Mouse (Mus musculus) frontal cortex, postnatal 25 days (tissue): ENCODE results near the gene Grin3b.
A peak's percentile ranks its signal among the peaks of the same experiment; 100 is the strongest.

ENCODE experiments used
- DNase-seq, 2 experiments: peaks; one replicate each; pipeline ENCODE4 v3.0.0; 2022; ENCODE audit warnings: low spot score in 2 of 2

The Grin3b gene

DNA sequence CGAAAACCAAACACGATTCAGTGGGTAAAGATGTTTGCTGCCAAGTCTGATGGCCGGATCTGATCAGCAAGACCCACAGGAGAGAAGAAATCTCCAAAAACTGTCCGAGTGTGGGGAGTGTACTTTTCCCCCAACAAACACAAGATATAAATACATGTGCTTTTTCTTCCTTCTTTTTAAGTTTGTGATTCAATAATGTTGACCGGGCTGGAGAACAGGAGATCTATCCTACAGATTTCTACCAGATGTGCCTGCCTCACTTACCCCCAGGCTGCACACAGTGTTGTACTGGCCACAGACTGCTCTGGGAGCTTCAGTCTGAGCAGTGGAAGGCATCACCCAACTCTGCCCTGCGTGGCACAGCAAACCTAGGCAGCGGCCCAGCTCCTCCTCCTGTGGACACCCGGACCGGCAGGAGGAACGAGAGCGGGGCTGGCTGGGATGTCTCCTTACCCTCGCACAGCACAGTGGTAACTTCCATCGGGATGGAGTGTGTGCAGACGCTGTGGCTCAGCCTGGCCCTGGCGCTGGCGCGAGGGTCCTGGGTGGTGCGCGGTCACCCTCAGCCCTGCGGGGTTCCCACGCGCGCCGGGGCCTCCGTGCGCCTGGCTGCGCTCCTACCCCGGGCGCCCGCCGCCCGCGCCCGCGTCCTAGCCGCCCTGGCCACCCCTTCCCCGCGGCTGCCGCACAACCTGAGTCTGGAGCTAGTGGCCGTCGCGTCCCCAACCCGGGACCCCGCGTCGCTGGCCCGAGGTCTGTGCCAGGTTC, at the start of gene Grin3b:
Grin3b (plus strand) TSS at position 301 of the 768 bp plus-strand sequence.
- DNase-seq, result no peak

DNA sequence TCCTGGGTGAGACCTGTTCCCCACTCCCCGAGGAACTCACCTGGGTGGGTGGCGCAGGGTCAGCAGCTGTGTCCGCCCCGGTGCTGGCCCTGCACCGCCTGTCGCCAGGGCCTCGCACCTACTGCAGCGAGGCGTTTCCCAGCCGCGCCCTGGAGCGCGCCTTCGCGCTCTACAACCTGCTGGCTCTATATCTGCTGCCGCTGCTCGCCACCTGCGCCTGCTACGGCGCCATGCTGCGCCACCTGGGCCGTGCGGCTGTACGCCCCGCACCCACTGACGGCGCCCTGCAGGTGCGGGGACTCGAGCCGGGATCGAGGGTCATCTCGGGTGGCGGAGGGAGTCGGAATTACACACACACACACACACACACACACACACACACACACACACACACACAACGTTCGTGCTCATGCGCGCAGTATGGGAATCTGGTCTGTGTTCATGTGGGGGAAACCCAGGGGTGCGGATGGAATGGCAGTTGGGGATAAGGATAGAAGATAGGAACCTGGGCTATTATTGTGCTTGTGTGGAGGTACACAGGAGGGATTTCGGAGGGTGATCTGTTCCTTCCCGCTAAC, 49.5 kb upstream of the Grin3b start, which contains the start of gene R3hdm4:
R3hdm4 (minus strand) TSS at position 251 of the 578 bp plus-strand sequence.
- no peak for DNase-seq

DNA sequence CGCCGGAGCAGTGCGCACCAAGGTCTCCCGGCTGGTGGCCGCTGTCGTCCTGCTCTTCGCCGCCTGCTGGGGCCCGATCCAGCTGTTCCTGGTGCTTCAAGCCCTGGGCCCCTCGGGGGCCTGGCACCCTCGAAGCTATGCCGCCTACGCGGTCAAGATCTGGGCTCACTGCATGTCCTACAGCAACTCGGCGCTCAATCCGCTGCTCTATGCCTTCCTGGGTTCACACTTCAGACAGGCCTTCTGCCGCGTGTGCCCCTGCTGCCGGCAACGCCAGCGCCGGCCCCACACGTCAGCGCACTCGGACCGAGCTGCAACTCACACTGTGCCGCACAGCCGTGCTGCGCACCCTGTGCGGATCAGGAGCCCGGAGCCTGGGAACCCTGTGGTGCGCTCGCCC, 48.9 kb upstream of the Grin3b start:
- no peak for DNase-seq

DNA sequence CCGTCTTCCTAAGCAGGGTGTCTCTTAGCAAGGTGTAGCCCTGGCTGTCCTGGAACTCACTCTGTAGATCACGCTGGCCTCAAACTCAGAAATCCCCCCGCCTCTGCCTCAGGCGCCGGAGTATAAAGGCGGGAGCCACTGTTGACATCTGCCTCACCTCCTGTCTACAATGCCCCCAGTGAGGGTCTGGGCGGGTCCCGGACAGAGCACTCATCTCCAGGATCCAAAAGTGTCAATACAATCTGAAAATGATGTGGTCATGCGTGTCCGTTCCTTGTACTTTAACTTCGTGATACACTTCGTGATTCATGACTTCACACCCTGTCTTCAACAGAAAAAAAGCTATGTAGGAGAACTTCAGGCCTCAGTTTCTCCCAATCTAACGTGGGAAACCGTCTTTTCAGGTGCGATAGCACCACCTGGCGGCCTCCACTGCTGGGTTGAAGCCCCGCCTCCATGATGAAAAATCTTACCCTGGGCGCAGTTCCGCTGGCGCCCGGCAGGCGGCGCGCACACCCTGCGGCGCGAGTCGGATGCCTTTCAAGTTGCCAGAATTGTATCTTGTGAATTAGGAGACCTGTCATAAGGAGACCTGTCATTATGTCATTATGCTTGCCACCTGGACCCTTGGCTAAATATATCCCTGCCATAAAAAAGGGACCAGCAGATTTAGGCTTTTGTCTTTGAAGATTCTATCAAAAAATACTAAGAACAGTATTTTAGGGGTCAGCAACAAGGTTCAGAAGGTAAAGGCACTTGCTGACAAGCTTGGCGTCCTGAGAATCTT, 45.3 kb upstream of the Grin3b start:
- DNase-seq, result peak; percentile 95 to 98

DNA sequence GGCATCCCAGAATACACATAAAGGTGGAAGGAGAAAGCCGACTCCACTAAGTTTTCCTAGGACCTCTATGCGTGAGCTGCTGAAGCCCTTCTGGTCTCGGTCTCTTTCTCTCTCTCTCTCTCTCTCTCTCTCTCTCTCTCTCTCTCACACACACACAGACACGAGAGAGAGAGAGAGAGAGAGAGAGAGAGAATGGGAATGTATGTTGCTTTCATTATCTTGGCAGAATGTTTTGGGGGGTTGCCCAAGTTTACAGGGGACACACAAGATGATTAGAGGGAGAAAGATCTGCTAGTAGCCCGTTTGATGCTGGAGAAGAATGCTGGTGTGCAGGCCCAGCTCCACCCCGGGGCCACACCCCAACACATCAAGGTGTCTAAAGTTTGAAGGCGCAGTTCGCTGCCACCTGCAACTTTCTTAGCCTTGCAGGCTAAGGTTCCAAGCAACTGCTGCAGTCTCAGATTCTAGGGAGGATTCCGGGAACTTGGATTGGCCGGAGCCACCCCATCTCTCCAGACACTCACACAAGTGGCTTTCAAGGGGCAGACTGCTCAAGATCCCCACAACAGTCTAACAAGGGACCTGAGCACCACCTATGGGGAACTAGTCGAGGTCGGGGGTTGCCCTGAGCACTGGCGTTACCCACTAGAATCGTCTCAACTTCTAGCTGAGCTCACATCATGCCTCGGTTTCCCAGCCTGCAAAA, 44.6 kb upstream of the Grin3b start:
- DNase-seq, result no peak

DNA sequence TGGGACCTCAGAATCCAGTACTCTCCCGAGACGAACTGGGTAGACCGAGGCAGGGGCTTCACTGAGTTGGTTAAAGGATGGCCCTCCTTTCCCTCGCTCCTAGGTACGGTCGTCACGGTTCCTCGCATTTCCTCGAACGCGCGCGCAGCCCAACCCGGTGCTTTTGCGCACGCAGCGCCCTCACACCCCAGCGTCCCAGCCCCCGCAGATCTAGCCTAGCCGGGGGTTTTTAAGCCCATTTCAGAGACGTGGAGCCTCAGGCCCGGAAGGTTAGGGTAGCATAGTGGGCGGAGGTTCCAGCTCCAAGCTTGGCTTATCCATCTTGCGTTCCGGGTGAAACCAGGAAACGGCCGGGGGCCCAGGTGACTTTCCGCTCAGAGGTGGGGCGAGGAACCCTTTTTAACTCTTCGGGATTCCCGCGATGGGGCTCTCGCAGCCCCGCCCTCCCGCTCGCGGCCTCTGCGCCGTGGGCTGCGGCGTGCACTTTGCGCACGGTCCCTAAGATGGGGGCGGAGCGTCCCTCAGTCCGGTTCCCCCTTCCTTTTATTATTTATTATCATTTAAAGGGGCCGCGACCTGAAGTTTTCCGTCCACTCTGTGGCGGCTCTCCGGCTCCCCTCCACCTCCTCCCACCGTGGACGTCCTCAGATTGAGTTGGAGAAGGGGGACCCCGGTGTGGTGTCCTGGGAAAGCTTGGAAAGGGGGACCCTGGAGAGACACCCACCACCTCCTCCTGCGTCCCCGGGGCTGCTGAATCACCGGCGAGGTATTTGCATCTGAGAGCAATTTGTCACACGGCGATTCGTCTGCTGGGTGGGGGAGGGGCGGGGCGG, 43.8 kb upstream of the Grin3b start, which contains the start of gene Arid3a:
Arid3a (plus strand) TSS at position 553 of the 833 bp plus-strand sequence.
- peak; percentile 64 to 71 for DNase-seq

DNA sequence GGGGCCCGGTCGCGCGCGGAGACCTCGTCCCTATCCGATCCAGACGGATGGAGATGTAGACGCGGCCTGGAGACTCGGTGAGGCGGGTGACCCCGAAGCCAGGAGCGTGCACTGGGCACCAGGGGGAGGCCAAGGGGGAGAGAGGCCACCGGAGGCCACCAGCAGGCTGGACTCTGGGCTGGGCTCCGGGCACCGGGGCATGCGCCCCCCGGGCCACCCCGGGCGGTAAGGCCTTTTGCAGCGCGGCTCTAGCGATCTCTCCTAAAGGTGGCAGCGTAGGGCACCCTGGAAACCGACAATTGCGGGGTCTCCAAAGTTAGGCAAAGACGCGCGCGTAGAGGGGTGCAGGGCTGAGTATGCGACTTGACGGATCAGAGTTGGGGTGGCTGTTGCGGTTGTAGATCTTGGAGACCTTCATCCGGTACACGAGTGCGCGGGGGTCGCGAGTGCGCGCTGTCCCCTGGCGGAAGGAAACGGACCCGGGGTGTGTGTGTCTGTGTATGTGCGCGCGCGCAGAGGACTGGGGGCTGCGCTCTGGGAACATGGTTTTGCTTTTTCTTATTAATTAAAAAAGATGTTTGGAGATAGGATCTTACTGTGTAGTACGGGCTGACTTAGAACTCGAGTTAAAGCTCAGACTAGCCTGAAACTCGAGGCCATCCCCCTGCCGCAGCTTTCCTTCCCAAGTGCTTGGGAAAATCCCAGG, 43.0 kb upstream of the Grin3b start:
- no peak for DNase-seq

DNA sequence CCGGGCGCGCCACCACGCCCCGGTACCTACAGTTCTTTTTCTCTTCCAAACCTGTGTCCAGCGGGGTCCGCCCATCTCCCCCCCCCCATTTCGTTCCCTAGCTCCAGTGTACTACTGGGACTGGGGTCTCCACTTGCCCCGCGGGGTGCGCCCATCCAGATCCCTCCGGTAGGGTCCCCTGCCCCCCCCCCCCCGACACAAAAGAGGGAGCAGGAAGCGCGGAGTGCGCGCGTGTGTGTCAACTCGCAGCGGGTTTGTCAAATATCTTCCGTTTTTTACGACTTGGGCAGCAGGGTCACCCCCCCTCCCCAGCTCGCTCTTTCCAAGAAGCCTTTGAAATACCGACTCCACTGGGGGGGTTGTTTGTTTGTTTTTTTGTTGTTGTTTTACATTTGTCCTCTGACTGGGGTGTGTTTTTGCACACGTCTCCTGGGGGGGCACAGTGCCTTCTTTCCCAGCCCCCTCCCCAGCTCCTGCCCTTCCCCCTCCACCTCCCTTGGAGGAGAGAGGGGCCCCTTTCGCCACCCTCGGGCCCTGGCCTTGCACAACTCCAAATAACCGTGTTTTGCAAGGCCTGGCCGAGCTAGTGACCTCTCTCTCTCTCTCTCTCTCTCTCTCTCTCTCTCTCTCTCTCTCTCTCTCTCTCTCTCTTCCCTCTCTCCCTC, 42.4 kb upstream of the Grin3b start:
- no peak for DNase-seq

DNA sequence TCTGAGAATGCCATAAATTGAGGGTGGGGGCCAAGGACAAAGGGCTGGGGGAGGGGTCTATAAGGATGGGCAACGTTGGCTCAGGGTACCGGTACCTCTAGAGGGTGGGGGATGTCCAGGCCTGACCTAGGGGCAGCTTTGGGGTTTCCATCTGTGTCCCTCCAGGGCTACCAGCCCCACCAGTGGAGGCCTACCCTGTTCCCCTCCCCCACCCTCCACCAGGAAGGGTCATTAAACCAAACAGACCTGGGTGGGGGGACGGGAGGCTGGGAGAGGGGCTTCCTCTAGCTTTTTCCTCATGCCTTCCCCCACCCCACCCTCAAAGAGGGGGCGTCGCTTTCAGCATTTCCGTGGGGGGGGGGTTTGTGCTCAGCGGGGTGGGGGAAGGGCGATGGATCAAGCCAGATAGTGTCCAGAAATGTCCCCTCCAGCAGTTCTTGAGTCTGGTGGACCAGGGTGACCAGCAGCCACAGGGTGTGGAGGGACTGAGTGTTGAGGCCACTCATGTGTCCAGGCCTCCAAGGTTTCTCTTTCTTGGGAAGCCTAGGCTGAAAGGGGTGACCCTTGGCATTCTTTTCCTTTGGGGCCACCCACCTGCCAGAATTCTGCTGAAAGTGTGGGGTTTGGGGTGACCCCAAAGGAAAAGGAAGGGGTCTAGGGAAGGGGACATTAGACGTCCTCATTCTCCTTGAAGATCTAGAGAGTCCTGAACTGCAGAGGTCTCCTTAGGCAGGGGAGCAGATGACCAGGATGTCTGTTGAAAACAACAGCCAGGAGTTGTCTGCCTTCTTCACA, 41.4 kb upstream of the Grin3b start:
- DNase-seq, result no peak

DNA sequence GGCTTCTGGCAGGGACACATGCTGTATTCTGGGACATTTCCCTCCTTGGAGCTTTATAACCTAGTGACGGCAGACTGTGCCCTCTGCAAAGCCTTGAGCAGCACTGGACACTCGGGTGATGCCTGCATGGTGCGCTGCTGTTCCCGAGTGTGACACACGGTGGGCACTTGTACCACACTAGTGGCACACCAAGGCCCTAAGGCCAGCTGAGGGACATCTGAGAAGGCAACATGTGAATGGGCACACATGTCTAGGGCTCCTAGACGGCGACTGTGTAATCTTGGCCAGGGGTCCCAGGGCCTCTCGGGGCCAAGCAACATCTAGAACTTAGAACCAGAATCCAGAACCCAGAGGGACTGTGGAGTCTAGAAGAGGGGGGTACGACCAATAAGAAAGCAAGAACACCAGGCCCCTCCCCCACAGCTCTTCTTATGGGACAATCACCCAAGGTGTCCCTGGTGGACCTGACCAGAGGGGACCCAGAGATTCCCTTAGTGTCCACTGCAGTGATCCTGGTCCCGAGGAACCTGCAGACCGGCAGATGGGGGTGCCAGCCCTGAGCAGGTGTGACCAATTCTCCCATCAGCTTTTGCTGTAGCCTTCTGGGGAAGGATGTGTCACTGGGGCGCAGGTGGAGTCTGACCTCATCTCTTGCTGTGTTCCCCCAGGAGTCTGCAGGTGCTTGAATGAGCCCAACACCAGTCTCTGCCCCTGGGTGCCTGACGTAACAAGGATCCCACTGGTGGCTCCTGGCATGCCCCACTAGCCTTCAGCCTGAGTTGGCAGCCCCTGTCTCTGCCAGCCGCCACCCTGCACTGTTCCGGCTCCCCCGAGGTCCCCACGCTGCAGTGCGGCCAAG, 40.3 kb upstream of the Grin3b start:
- DNase-seq, result no peak

DNA sequence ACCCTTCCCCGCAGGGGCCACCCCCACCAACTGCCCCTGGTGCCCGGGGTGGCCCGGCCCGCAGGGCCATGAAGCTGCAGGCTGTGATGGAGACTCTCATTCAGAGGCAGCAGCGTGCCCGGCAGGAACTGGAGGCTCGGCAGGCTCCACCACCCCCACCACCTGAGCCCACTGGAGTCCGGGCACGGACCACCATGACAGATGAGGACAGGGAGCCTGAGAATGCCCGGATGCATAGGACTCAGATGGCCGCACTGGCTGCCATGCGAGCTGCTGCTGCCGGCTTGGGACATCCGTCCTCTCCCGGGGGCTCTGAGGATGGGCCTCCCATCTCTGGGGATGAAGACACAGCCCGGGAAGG, 39.7 kb upstream of the Grin3b start:
- no peak for DNase-seq

DNA sequence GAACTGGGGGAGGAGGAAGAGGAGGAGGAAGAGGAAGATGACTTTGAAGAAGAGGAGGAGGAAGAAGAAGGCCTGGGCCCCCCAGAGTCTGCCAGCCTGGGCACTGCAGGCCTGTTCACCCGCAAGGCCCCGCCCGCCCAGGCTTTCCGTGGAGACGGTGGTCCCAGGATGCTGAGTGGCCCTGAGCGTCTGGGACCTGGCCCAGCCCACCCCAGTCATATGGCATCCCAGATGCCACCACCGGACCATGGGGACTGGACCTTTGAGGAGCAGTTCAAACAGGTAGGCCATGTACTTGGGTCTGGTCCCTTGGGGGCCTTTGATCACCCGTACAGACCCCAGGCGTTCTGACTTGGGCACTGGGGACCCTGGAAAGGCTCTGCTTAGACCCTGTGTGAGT, 38.7 kb upstream of the Grin3b start:
- no peak for DNase-seq

DNA sequence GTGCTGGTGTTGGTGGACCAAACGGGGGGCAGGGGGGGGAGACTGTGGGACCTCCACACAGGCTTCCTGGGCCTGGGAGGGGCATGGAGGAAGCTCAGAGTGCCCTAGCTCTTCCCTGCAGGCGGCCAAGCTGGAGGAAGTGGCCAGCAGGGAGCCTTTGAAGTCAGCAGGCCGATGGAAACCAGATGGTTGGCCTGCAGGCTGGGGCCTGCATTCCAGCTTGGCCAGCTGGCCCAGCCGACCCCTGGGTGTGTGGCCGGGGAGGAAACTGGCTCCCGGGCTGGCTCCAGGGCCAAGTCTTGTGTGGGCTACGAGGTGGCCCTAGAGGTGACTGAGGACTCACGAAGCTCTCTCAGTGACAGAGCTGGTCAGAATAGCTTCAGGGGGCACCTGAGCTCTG, 37.8 kb upstream of the Grin3b start:
- no peak for DNase-seq

DNA sequence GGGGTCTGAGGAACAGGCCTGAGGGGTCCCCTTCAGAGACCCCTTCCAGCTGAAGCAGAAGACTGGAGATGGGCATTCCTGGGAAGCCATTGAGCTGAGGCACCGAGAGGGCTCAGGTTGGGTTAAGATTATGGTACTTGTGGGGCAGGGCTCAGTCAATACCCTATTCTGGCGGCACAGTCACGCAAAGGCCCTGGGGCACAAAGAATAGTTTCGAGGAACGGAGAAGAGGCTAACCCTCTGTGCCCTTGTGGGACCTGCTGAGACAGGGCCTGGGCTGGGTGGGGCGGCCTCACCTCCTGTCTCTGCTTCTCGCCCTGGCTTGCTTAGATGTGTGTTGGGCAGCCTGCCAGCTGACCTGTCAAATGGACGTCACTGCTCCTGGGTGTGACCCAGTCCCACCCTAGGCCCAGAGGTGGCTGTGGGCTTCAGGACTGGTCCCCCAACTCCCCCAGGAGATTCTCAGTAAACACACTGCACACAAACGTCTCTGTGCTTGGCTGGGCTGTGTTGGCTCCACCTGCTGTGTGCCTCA, 37.3 kb upstream of the Grin3b start:
- DNase-seq, result no peak

DNA sequence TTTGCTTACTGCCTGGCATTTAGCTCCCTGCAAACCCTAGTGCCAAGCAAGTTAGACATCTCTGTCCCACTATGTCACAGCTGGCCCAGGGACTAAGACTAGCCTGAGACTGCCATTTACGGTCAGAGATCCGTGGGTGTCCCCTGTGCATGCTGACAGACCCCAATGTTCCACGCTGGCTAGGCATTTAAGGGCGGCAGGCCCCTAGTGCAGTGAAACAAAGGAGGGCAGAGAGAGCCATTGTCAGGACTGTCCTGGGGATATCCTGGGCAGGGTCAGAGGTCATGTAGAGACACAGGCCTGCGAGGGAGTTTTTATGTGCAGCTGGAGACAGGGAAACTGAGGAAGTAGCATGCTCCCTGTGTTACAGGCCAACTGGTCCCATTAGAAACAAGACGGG, 36.7 kb upstream of the Grin3b start:
- no peak for DNase-seq

DNA sequence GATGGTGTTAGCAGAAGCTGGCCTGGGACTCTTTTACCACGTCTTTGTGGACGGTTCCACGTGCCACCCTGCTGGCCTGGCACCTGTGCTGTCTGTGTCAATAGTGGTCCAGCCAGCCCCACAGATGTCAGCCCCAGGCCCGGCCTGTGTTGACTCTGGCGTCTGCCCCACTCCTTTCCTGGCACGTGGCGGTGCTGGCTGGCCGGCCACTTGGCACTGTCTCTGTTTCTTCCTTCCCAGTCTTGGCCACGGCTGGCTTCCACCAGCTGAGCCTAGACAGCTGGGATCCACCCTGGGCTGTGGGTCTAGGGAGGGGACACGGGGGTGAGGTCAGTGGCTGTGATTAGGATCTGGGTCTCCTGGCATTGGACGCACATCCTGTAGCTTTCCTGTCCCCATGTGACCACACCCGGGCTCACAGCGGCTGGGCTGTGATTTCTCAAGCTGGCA, 36.2 kb upstream of the Grin3b start:
- no peak for DNase-seq

DNA sequence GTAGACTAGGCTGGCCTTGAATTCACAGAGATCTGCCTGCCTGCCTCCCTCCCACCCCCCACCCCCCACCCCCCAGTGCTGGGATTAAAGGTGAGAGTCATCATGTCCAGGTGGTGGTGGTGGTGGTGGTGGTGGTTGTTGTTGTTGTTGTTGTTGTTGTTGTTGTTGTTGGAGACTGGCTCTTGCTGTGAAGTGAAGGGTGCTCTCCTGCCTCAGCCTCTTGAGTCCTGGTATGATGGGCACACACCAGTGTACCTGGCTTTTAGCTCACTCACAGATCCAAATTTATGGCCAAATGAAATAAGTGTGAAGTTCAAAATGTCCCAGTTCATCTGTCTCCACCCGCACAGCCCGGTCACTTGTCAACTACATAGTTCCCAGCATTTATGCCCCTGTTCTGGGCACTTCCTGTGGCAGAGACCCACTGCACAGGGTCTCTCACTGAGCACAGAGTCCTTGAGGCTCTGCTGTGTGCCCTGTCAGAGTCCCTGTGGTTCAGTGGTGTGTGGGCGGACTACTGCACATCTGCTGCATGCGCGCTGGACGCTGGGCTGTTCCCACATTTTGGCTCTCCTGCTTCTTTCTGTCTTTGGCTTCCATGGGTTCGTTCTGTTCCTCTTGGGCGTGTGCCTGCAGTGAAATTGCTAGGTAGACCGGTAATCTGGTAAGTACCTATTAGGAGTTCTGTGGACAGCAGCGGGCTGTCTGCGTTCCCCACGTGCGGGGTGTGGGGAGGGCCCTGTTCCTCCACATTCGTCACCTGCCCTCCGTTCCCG, 35.5 kb upstream of the Grin3b start:
- no peak for DNase-seq
